Mouse (Mus musculus) heart, postnatal 14 days (tissue): ENCODE results near the gene Opa3. TPM values are rescaled to one million over a fixed set of nuclear protein-coding genes. Genes with fewer than 3 reads are reported as not detected.

Source experiments
- DNase-seq, 2 experiments: peaks; one replicate each; pipeline ENCODE4 v3.0.0; 2021 to 2022
- intact Hi-C: fragments of 180-260 bp; cut with DNase I; formaldehyde crosslinking; loops from one replicate; pipeline ENCODE4 v1.15.1; 2025
- microRNA-seq, 2 experiments: library from miRNA; unstranded; fragments of <30 nt; microRNA quantifications; one replicate each; pipeline ENCODE4 v1.2.0; 2021 to 2022
- total RNA-seq, 2 experiments: library from RNA; stranded (reverse); gene quantifications; 2 replicates each; pipeline ENCODE4 v1.2.3; 2021

Opa3 gene
- total RNA-seq, 2 experiments from 2014 or later, result 54.8 to 58.3 TPM

- no peak for DNase-seq
- intact Hi-C loops, result loop anchor here (2.0 kb wide), 1 partner anchor 123 kb away; no protein-coding TSS in a partner anchor
These were observed 73.5 kb downstream of the Opa3 start for GRCm38 (mm10) chr7:19301461-19302263.

GRCm38 (mm10) chr7:19302264-19303045 lies 74.3 kb downstream of the Opa3 start:
- intact Hi-C loops, result no loop called here
- DNase-seq, result no peak

- intact Hi-C loops, result no loop called here
- DNase-seq, result no peak
These were observed 74.8 kb downstream of the Opa3 start for GRCm38 (mm10) chr7:19303046-19303305.

DNA sequence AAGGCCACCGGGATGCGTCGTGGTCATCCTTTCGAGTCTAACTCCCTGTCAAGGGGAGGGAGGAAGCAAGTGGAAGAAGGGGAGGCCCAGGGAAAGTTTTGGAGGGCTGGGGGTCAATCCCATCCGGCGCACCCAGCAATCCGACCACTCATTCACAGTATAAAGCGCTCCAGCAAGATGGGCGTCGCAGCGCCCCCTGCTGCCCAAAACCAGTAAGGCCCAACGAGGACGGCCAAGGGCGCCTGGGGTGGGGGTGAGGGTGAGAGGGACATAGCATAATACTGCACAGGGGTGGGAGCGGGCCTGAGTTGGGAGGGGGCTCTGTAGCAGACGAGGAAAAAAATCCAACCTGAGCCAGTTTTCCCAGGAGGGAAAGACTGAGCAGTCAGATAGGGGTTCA lies 75.6 kb downstream of the Opa3 start:
- DNase-seq, result peak; percentile 85 to 89
- intact Hi-C loops, result no loop called here

DNA sequence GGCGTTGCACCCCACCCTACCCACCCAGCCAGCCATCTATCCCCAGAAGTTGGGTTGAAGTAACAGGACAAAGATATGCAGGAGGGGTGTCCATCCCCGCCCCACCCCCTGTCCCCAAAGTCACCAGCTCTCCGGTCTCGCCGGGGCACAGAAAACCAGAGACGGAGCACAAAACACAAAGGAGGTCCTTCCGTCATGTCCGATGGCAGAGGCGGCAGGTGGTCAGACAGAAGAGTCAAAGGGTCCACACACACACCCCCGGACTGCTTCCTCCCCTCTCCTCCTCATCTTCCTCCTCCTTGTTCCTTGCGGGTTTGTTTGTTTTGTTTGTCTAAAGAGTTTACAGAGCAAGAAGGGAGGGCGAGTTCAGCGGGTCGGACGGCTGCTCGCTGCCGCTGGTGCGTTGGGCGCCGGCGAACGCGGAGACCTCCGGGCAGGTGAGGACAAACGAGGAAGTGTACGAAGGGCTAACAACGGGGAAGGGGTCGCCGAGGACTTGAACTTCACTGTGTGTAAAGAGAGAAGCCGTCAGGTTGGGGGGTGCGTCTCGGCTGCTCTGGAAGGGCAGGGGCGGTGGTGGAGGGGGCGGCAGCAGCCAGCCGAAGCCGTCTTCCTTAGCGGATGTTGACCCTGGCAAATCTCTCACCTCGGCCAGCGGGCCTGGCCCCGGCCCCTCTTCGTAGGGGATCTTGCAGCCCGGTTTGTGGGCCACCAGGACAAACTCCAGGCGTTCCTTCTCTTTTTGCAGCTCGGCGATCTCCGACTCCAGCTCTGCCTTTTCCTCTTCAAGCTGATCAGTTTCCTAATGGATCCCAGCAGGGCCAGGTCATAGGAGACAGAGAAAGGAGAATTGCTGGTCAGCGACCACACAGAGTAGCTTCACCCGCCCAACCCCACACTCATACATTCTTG lies 76.6 kb downstream of the Opa3 start:
- DNase-seq, result no peak
- intact Hi-C loops, result no loop called here

GRCm38 (mm10) chr7:19305413-19305735 lies 77.2 kb downstream of the Opa3 start:
- intact Hi-C loops, result no loop called here
- no peak for DNase-seq

Small RNA genes lying within 50 kb of the gene (microRNA-seq; reads per million reads assigned to microRNA genes)
- 539 to 12,510 reads per million in 2 experiments for gene Mir330

Other genes starting within 250 kb of the Opa3 start
- not detected for gene Nanos2, start 240.9 kb upstream of the Opa3 start, total RNA-seq
- gene Mypop, start 237.1 kb upstream of the Opa3 start, total RNA-seq, result 1 to 10 TPM; 2.5 to 2.8 TPM
- gene Irf2bp1, start 224.3 kb upstream of the Opa3 start, total RNA-seq, result 10 to 100 TPM; 24.2 to 24.4 TPM
- not detected for gene Foxa3, start 204.8 kb upstream of the Opa3 start, total RNA-seq
- gene Sympk, start 204.0 kb upstream of the Opa3 start, total RNA-seq, result 10 to 100 TPM; 64.6 to 66.5 TPM
- not detected for gene Rsph6a, start 173.6 kb upstream of the Opa3 start, total RNA-seq
- 10 to 100 TPM; 42.1 to 45.1 TPM for gene Dmwd, start 152.1 kb upstream of the Opa3 start, total RNA-seq
- gene Dmpk, start 144.5 kb upstream of the Opa3 start, total RNA-seq, result 100 to 1,000 TPM; 473 to 516 TPM
- gene Six5, start 133.7 kb upstream of the Opa3 start, total RNA-seq, result 1 to 10 TPM; 9.0 to 9.1 TPM
- gene Gm4969, start 110.0 kb upstream of the Opa3 start, total RNA-seq, result under 1 TPM in 1 of 2 experiments, not detected in 1; 0.12 TPM
- gene Fbxo46, start 108.5 kb upstream of the Opa3 start, total RNA-seq, result 1 to 10 TPM; 5.7 to 6.6 TPM
- gene Qpctl, start 79.0 kb upstream of the Opa3 start, total RNA-seq, result 1 to 10 TPM; 5.9 to 6.1 TPM
- gene Snrpd2, start 78.6 kb upstream of the Opa3 start, total RNA-seq, result 10 to 100 TPM; 62.8 to 70.8 TPM
- under 1 TPM; 0.37 to 0.55 TPM for gene Gipr, start 62.2 kb upstream of the Opa3 start, total RNA-seq
- gene Eml2, start 51.9 kb upstream of the Opa3 start, total RNA-seq, result 10 to 100 TPM; 37.9 to 43.0 TPM
- gene Gpr4, start 15.8 kb upstream of the Opa3 start, total RNA-seq, result 10 to 100 TPM in 1 of 2 experiments, 1 to 10 TPM in 1; 9.9 to 11.2 TPM
- gene Vasp, start 43.5 kb downstream of the Opa3 start, total RNA-seq, result 10 to 100 TPM; 55.7 to 59.1 TPM
- gene Ppm1n, start 51.7 kb downstream of the Opa3 start, total RNA-seq, result not detected
- 100 to 1,000 TPM; 106 to 122 TPM for gene Rtn2, start 54.3 kb downstream of the Opa3 start, total RNA-seq
- gene Fosb, start 81.7 kb downstream of the Opa3 start, total RNA-seq, result 1 to 10 TPM in 1 of 2 experiments, under 1 TPM in 1; 0.60 to 1.2 TPM
- 10 to 100 TPM; 41.1 to 48.0 TPM for gene Ercc1, start 116.4 kb downstream of the Opa3 start, total RNA-seq
- 1 to 10 TPM; 6.5 to 9.4 TPM for gene Cd3eap, start 131.1 kb downstream of the Opa3 start, total RNA-seq
- gene Ppp1r13l, start 131.4 kb downstream of the Opa3 start, total RNA-seq, result 10 to 100 TPM; 25.0 to 28.4 TPM
- gene Ercc2, start 153.7 kb downstream of the Opa3 start, total RNA-seq, result 10 to 100 TPM; 12.4 to 15.7 TPM
- gene Klc3, start 175.8 kb downstream of the Opa3 start, total RNA-seq, result under 1 TPM; 0.45 to 0.63 TPM
- gene Ckm, start 176.4 kb downstream of the Opa3 start, total RNA-seq, result 1,000 to 10,000 TPM; 3,946 to 4,137 TPM
- 10 to 100 TPM; 23.3 to 25.0 TPM for gene Mark4, start 230.5 kb downstream of the Opa3 start, total RNA-seq
- 1 to 10 TPM in 1 of 2 experiments, under 1 TPM in 1; 0.79 to 1.1 TPM for gene Exoc3l2, start 235.0 kb downstream of the Opa3 start, total RNA-seq